Mouse (Mus musculus) myocyte (in vitro differentiated cells): ENCODE measurements at regions not wholly inside any gene's neighbourhood (a gene's known extent, or its start where the extent isn't known, plus 50 kb on each side); places are given as distances from the start of the nearest gene placed in this dataset.

Experiments used
- MYOG ChIP-seq, 3 experiments: IDR thresholded peaks; one replicate each; pipeline ENCODE4 v1.6.1; 2011; ENCODE audit warnings: control low read depth in 2 of 3, low read depth in 2 of 3, mild to moderate bottlenecking in 2 of 3; ENCODE audit not compliant: insufficient read length in 2 of 3, control insufficient read depth in 1 of 3, insufficient read depth in 1 of 3
- POLR2A ChIP-seq: IDR thresholded peaks from one replicate; pipeline ENCODE4 v1.6.1; 2011; ENCODE audit warnings: low read depth, mild to moderate bottlenecking, control low read depth, moderate library complexity; ENCODE audit not compliant: insufficient read length

- TF ChIP-seq MYOG (IDR thresholded peaks at IDR 0.05; ENCODE audit: control insufficient read depth in 1 of 3, insufficient read depth in 1 of 3, insufficient read length in 2 of 3, low read depth in 2 of 3) (no peak), POLR2A (no peak)
Observed at GRCm38 (mm10) chr2:30721473-30722262, 81.8 kb downstream of the 1700001O22Rik start.
